Mouse (Mus musculus) MEL (cell line): ENCODE results near the gene Copz2. TPM values are rescaled to one million over a fixed set of nuclear protein-coding genes. Genes with fewer than 3 reads are reported as not detected.
A peak's percentile ranks its signal among the peaks of the same experiment; 100 is the strongest.

ENCODE experiments used
- DNase-seq: peaks from one replicate; pipeline ENCODE4 v3.0.0; 2011; ENCODE audit warnings: low read depth, low spot score
- H3K27ac ChIP-seq: 2 replicates; pipeline ENCODE4 v1.5.1; 2012; ENCODE audit warnings: low read depth, mild to moderate bottlenecking, control low read depth, low read length, moderate library complexity; ENCODE audit not compliant: control insufficient read depth
- H3K27me3 ChIP-seq, 2 experiments: fragments of 150-350 bp in 1 of 2; sonication (generic) in 1 of 2; 2 replicates each; pipeline ENCODE4 v1.6.1; 2012; ENCODE audit warnings: low read length in 2 of 2, mild to moderate bottlenecking in 2 of 2, improper control_type of control experiment in 1 of 2, moderate library complexity in 1 of 2; ENCODE audit not compliant: insufficient read depth in 2 of 2, control insufficient read depth in 1 of 2
- H3K36me3 ChIP-seq, 2 experiments: 2 replicates each; pipeline ENCODE4 v1.6.1; 2012 to 2014; ENCODE audit warnings: low read length in 2 of 2, improper control_type of control experiment in 1 of 2, inconsistent platforms in 1 of 2, mild to moderate bottlenecking in 1 of 2; ENCODE audit not compliant: insufficient read depth in 2 of 2, control insufficient read depth in 1 of 2
- H3K4me1 ChIP-seq, 2 experiments: fragments of 150-350 bp in 1 of 2; sonication (generic) in 1 of 2; 2 replicates each; pipeline ENCODE4 v1.6.1; 2012; ENCODE audit warnings: low read length in 2 of 2, improper control_type of control experiment in 1 of 2, mild to moderate bottlenecking in 1 of 2; ENCODE audit not compliant: insufficient read depth in 2 of 2, control insufficient read depth in 1 of 2
- H3K4me3 ChIP-seq, 2 experiments: fragments of 150-350 bp in 1 of 2; sonication (generic) in 1 of 2; 2 replicates each; pipeline ENCODE4 v1.5.1; 2012; ENCODE audit warnings: low read depth in 2 of 2, low read length in 2 of 2, mild to moderate bottlenecking in 2 of 2, moderate library complexity in 2 of 2, control low read depth in 1 of 2, improper control_type of control experiment in 1 of 2; ENCODE audit not compliant: control insufficient read depth in 1 of 2, insufficient read depth in 1 of 2
- H3K79me2 ChIP-seq: 2 replicates; pipeline ENCODE4 v1.6.1; 2012; ENCODE audit warnings: mild to moderate bottlenecking, low read length, moderate library complexity; ENCODE audit not compliant: control insufficient read depth, poor library complexity, insufficient read depth
- H3K9ac ChIP-seq: 2 replicates; pipeline ENCODE4 v1.6.1; 2012; ENCODE audit warnings: low read depth, mild to moderate bottlenecking, control low read depth, low read length, moderate library complexity; ENCODE audit not compliant: control insufficient read depth, poor library complexity, severe bottlenecking
- H3K9me3 ChIP-seq: fragments of 150-350 bp; sonication (generic); replicated peaks from 2 replicates; pipeline ENCODE4 v1.6.1; 2012; ENCODE audit warnings: mild to moderate bottlenecking, low read length, improper control_type of control experiment, moderate library complexity; ENCODE audit not compliant: insufficient read depth
- ETS1 ChIP-seq: IDR thresholded peaks from 2 replicates; pipeline ENCODE4 v1.6.1; 2012; ENCODE audit warnings: low read depth, mild to moderate bottlenecking, inconsistent platforms, low read length, improper control_type of control experiment, moderate library complexity
- GABPA ChIP-seq: IDR thresholded peaks from 2 replicates; pipeline ENCODE4 v1.6.1; 2012; ENCODE audit warnings: low read depth, mild to moderate bottlenecking, inconsistent platforms, low read length, improper control_type of control experiment, moderate library complexity
- HCFC1 ChIP-seq: IDR thresholded peaks from 2 replicates; pipeline ENCODE4 v1.6.1; 2012; ENCODE audit warnings: low read depth, mild to moderate bottlenecking, inconsistent platforms, low read length, improper control_type of control experiment, moderate library complexity
- MAFK ChIP-seq: IDR thresholded peaks from 2 replicates; pipeline ENCODE4 v1.6.1; 2011; ENCODE audit warnings: low read depth, mild to moderate bottlenecking, low read length, improper control_type of control experiment, borderline replicate concordance
- MEF2A ChIP-seq: IDR thresholded peaks from 2 replicates; pipeline ENCODE4 v1.6.1; 2014; ENCODE audit warnings: low read depth, mild to moderate bottlenecking, inconsistent platforms, low read length, improper control_type of control experiment; ENCODE audit not compliant: poor library complexity, insufficient replicate concordance, severe bottlenecking; ENCODE audit errors: extremely low read depth
- POLR2AphosphoS2 ChIP-seq: IDR thresholded peaks from 2 replicates; pipeline ENCODE4 v1.6.1; 2011; ENCODE audit warnings: low read length, improper control_type of control experiment
- POLR2AphosphoS5 ChIP-seq: IDR thresholded peaks from 2 replicates; pipeline ENCODE4 v1.6.1; 2012; ENCODE audit warnings: low read depth, borderline replicate concordance, mild to moderate bottlenecking, inconsistent platforms, low read length, moderate library complexity, mixed read lengths
- SIN3A ChIP-seq: IDR thresholded peaks from 2 replicates; pipeline ENCODE4 v1.6.1; 2012; ENCODE audit warnings: low read length, improper control_type of control experiment, inconsistent platforms
- TBP ChIP-seq: IDR thresholded peaks from 2 replicates; pipeline ENCODE4 v1.8.0; 2011; ENCODE audit warnings: low read depth, low read length, improper control_type of control experiment
- TCF12 ChIP-seq: IDR thresholded peaks from 2 replicates; pipeline ENCODE4 v1.6.1; 2014; ENCODE audit warnings: low read depth, mild to moderate bottlenecking, inconsistent platforms, low read length, improper control_type of control experiment, moderate library complexity
- USF1 ChIP-seq: IDR thresholded peaks from 2 replicates; pipeline ENCODE4 v1.6.1; 2014; ENCODE audit warnings: low read depth, mild to moderate bottlenecking, inconsistent platforms, low read length, improper control_type of control experiment, moderate library complexity
- polyA plus RNA-seq, 2 experiments: library from polyadenylated mRNA; stranded (reverse) in 1 of 2; unstranded in 1 of 2; fragments of >175 nt in 1 of 2; fragments of >200 nt in 1 of 2; gene quantifications; 2 replicates each; pipeline versions ENCODE4 v1.2.1 to v1.2.4; 2012; ENCODE audit warnings: low replicate concordance in 2 of 2, low read depth in 1 of 2; ENCODE audit not compliant: insufficient read length in 2 of 2, insufficient read depth in 1 of 2, missing spikeins in 1 of 2
- total RNA-seq: library from RNA; depleted of rRNA; stranded (reverse); fragments of 300-350 nt; gene quantifications from 2 replicates; pipeline ENCODE4 v1.2.3, GENCODE M21; 2012

Copz2 gene
- total and polyA plus RNA-seq, 3 experiments, result 2.1 to 6.3 TPM; not detected in 1

- H3K9ac ChIP-seq, result no peak overlapping the region
- H3K36me3 ChIP-seq, result no peaks in the 10 kb centered on the region; a peak in 1 of 4 replicates
- H3K27me3 ChIP-seq, result peaks cover 47 to 61% of the 10 kb centered on the region in 2 experiments
- no peak overlapping the region for H3K4me3 ChIP-seq
- DNase-seq, result no peak
- H3K27ac ChIP-seq, result no peak overlapping the region
- no peaks in the 10 kb centered on the region for H3K9me3 ChIP-seq
- H3K4me1 ChIP-seq, result peaks cover 0 to 7% of the 10 kb centered on the region in 2 experiments; a peak in 2 of 4 replicates
- TF ChIP-seq USF1, result peak; percentile 71
- TF ChIP-seq MEF2A, result no peak
- no peak for TF ChIP-seq POLR2AphosphoS5
- TF ChIP-seq, all 39 proteins: peak for 1
- no peaks in the 10 kb centered on the region for H3K79me2 ChIP-seq
Observed at GRCm38 (mm10) chr11:96880296-96880695, 30.6 kb downstream of the Copz2 start.

GRCm38 (mm10) chr11:96885901-96886340 lies 36.3 kb downstream of the Copz2 start:
- no peaks in the 10 kb centered on the region for H3K9me3 ChIP-seq
- no peak overlapping the region for H3K9ac ChIP-seq
- TF ChIP-seq GABPA, result no peak
- no peak for TF ChIP-seq SIN3A
- TF ChIP-seq POLR2AphosphoS2, result no peak
- no peak for TF ChIP-seq HCFC1
- no peak for TF ChIP-seq TCF12
- TF ChIP-seq TBP, result no peak
- no peak for TF ChIP-seq ETS1
- TF ChIP-seq, all 39 proteins: peak for 0
- Histone ChIP-seq H3K36me3 (no peaks in the 10 kb centered on the region), H3K4me3 (no peak overlapping the region), H3K27ac (no peak overlapping the region), H3K27me3 (peaks cover 40 to 59% of the 10 kb centered on the region in 2 experiments), H3K79me2 (no peaks in the 10 kb centered on the region), H3K4me1 (no peaks in the 10 kb centered on the region; a peak in 1 of 4 replicates)
- no peak for DNase-seq

GRCm38 (mm10) chr11:96886942-96887546 lies 37.4 kb downstream of the Copz2 start:
- Histone ChIP-seq H3K4me1 (no peaks in the 10 kb centered on the region; a peak in 1 of 4 replicates), H3K9ac (no peak overlapping the region), H3K36me3 (no peaks in the 10 kb centered on the region), H3K27me3 (peaks cover 42 to 59% of the 10 kb centered on the region in 2 experiments), H3K4me3 (no peak overlapping the region), H3K79me2 (no peaks in the 10 kb centered on the region), H3K27ac (no peak overlapping the region), H3K9me3 (no peaks in the 10 kb centered on the region)
- DNase-seq, result no peak
- TF ChIP-seq MAFK (peak; percentile 80), GABPA (no peak)
